Mouse (Mus musculus) embryonic facial prominence, embryonic 14.5 days (tissue): ENCODE results near the gene Upp2. TPM values are rescaled to one million over a fixed set of nuclear protein-coding genes. Genes with fewer than 3 reads are reported as not detected.

Source experiments
- ATAC-seq: fragments of 200-750 bp; cut with Nextera tagmentation; 2 replicates; pipeline ENCODE4 v1.8.0; 2017; ENCODE audit warnings: low read depth, moderate number of reproducible peaks, moderate TSS enrichment
- DNase-seq: peaks from one replicate; pipeline ENCODE4 v3.0.0-alpha.2; 2015; ENCODE audit warnings: low spot score
- H3K27ac ChIP-seq: fragments of 300-500 bp; sonication (generic); replicated peaks from 2 replicates; pipeline ENCODE4 v1.5.1; 2014; ENCODE audit warnings: low read depth, mild to moderate bottlenecking, low read length, moderate library complexity
- H3K27me3 ChIP-seq: fragments of 300-500 bp; sonication (generic); replicated peaks from 2 replicates; pipeline ENCODE4 v1.6.1; 2014; ENCODE audit warnings: low read length; ENCODE audit not compliant: control insufficient read depth, insufficient read depth
- H3K36me3 ChIP-seq: fragments of 300-500 bp; sonication (generic); 2 replicates; pipeline ENCODE4 v1.6.1; 2014; ENCODE audit warnings: low read length, mixed read lengths; ENCODE audit not compliant: control insufficient read depth, insufficient read depth
- H3K4me1 ChIP-seq: fragments of 300-500 bp; sonication (generic); 2 replicates; pipeline ENCODE4 v1.6.1; 2014; ENCODE audit warnings: antibody characterized with exemption, low read length; ENCODE audit not compliant: control insufficient read depth, insufficient read depth
- H3K4me2 ChIP-seq: fragments of 300-500 bp; sonication (generic); 2 replicates; pipeline ENCODE4 v1.6.1; 2014; ENCODE audit warnings: low read depth, mild to moderate bottlenecking, low read length, moderate library complexity, mixed read lengths
- H3K4me3 ChIP-seq: fragments of 300-500 bp; sonication (generic); 2 replicates; pipeline ENCODE4 v1.5.1; 2014; ENCODE audit warnings: low read depth, mild to moderate bottlenecking, low read length
- H3K9ac ChIP-seq: fragments of 300-500 bp; sonication (generic); 2 replicates; pipeline ENCODE4 v1.6.1; 2014; ENCODE audit warnings: low read depth, mild to moderate bottlenecking, low read length, moderate library complexity, mixed read lengths
- H3K9me3 ChIP-seq: fragments of 300-500 bp; sonication (generic); 2 replicates; pipeline ENCODE4 v1.6.1; 2016; ENCODE audit warnings: low read length; ENCODE audit not compliant: control insufficient read depth
- WGBS: fragments of 180-500 bp; shearing (Covaris S2); extraction: QIAGEN DNeasy Blood & Tissue Kit; methylation state at CpG from one replicate; pipeline ENCODE4 v1.1.7; 2014; 5-methylcytosine and 5-hydroxymethylcytosine counted together
- polyA plus RNA-seq: library from polyadenylated mRNA; unstranded; fragments of >200 nt; fragmentation: Nextera tagmentation; extraction: Ambion mirVana; gene quantifications from 2 replicates; pipeline ENCODE4 v1.2.1, GENCODE M21; 2014

Upp2 gene
- polyA plus RNA-seq, 1 experiment from 2014 or later = 8.7 TPM

GRCm38 (mm10) chr2:58783526-58783925 is 216.4 kb downstream of the Upp2 start:
- ATAC-seq (no peak), DNase-seq (no peak)
- Histone ChIP-seq H3K27ac (no peak overlapping the region), H3K9me3 (no peaks in the 10 kb centered on the region), H3K36me3 (no peaks in the 10 kb centered on the region), H3K4me2 (no peak overlapping the region), H3K27me3 (no peaks in the 10 kb centered on the region), H3K4me1 (peaks cover 30% of the 10 kb centered on the region), H3K4me3 (no peak overlapping the region), H3K9ac (no peak overlapping the region)
- 42% methylated on average over 1 of the region's 1 CpGs for WGBS

- no peak overlapping the region for H3K4me2 ChIP-seq
- H3K4me1 ChIP-seq = peaks cover 30% of the 10 kb centered on the region
- H3K36me3 ChIP-seq = no peaks in the 10 kb centered on the region
- 58% methylated on average over 3 of the region's 3 CpGs for WGBS
- ATAC-seq = no peak
- H3K9me3 ChIP-seq = no peaks in the 10 kb centered on the region
- H3K27me3 ChIP-seq = no peaks in the 10 kb centered on the region
- H3K4me3 ChIP-seq = no peak overlapping the region
- no peak overlapping the region for H3K27ac ChIP-seq
- H3K9ac ChIP-seq = no peak overlapping the region
- no peak for DNase-seq
Observed at GRCm38 (mm10) chr2:58786177-58786576, 219.1 kb downstream of the Upp2 start.

GRCm38 (mm10) chr2:58786681-58787080 is 219.6 kb downstream of the Upp2 start:
- no peak for ATAC-seq
- H3K4me2 ChIP-seq = no peak overlapping the region

GRCm38 (mm10) chr2:58787360-58787759 is 220.3 kb downstream of the Upp2 start:
- Histone ChIP-seq H3K4me1 (peaks cover 34% of the 10 kb centered on the region), H3K9me3 (no peaks in the 10 kb centered on the region), H3K4me3 (no peak overlapping the region), H3K27ac (no peak overlapping the region), H3K9ac (no peak overlapping the region), H3K36me3 (no peaks in the 10 kb centered on the region), H3K27me3 (no peaks in the 10 kb centered on the region), H3K4me2 (no peak overlapping the region)
- WGBS = 43% methylated on average over 7 of the region's 7 CpGs
- ATAC-seq (no peak), DNase-seq (no peak)

More at GRCm38 (mm10) chr2:58786681-58787080, 219.6 kb downstream of the Upp2 start:
- whole genome bisulfite sequencing = 57% methylated on average over 8 of the region's 8 CpGs
- Histone ChIP-seq H3K9ac (no peak overlapping the region), H3K27me3 (no peaks in the 10 kb centered on the region), H3K4me3 (no peak overlapping the region), H3K9me3 (no peaks in the 10 kb centered on the region), H3K27ac (no peak overlapping the region), H3K4me1 (peaks cover 34% of the 10 kb centered on the region), H3K36me3 (no peaks in the 10 kb centered on the region)
- DNase-seq = peak; percentile 41

GRCm38 (mm10) chr2:58789934-58790333 is 222.8 kb downstream of the Upp2 start:
- Histone ChIP-seq H3K4me2 (no peak overlapping the region), H3K4me3 (no peak overlapping the region), H3K36me3 (no peaks in the 10 kb centered on the region), H3K27me3 (no peaks in the 10 kb centered on the region), H3K4me1 (peaks cover 27% of the 10 kb centered on the region), H3K27ac (no peak overlapping the region), H3K9me3 (no peaks in the 10 kb centered on the region), H3K9ac (no peak overlapping the region)
- ATAC-seq (no peak), DNase-seq (no peak)
- 56% methylated on average over 7 of the region's 7 CpGs for WGBS

- H3K9me3 ChIP-seq = no peaks in the 10 kb centered on the region
- DNase-seq = no peak
- 75% methylated on average over 4 of the region's 4 CpGs for WGBS
- H3K27me3 ChIP-seq = no peaks in the 10 kb centered on the region
- H3K4me1 ChIP-seq = peaks cover 25% of the 10 kb centered on the region
- H3K9ac ChIP-seq = no peak overlapping the region
- H3K27ac ChIP-seq = no peak overlapping the region
- H3K4me2 ChIP-seq = no peak overlapping the region
- ATAC-seq = no peak
- H3K4me3 ChIP-seq = no peak overlapping the region
- H3K36me3 ChIP-seq = no peaks in the 10 kb centered on the region
Observed at GRCm38 (mm10) chr2:58790361-58790760, 223.3 kb downstream of the Upp2 start.

- Histone ChIP-seq H3K4me3 (no peak overlapping the region), H3K9ac (no peak overlapping the region), H3K4me2 (no peak overlapping the region), H3K27ac (no peak overlapping the region), H3K27me3 (no peaks in the 10 kb centered on the region), H3K9me3 (no peaks in the 10 kb centered on the region), H3K36me3 (no peaks in the 10 kb centered on the region), H3K4me1 (peaks cover 4% of the 10 kb centered on the region; the same call in 1 of the 2 replicates)
- ATAC-seq (no peak), DNase-seq (no peak)
- 74% methylated on average over 15 of the region's 15 CpGs for WGBS
Observed at GRCm38 (mm10) chr2:58794489-58794888, 227.4 kb downstream of the Upp2 start.

GRCm38 (mm10) chr2:58795432-58795831 is 228.3 kb downstream of the Upp2 start:
- Histone ChIP-seq H3K27me3 (no peaks in the 10 kb centered on the region), H3K4me1 (peaks cover 4% of the 10 kb centered on the region; the same call in 1 of the 2 replicates), H3K4me3 (no peak overlapping the region), H3K4me2 (no peak overlapping the region), H3K36me3 (no peaks in the 10 kb centered on the region), H3K9me3 (no peaks in the 10 kb centered on the region), H3K27ac (no peak overlapping the region), H3K9ac (no peak overlapping the region)
- 83% methylated on average over 5 of the region's 5 CpGs for WGBS
- DNase-seq (no peak), ATAC-seq (no peak)

- no peak for ATAC-seq
- WGBS = 62% methylated on average over 4 of the region's 4 CpGs
Observed at GRCm38 (mm10) chr2:58797506-58797905, 230.4 kb downstream of the Upp2 start.

More at GRCm38 (mm10) chr2:58797506-58797905, 230.4 kb downstream of the Upp2 start:
- no peak overlapping the region for H3K4me3 ChIP-seq
- no peaks in the 10 kb centered on the region for H3K36me3 ChIP-seq
- no peak for DNase-seq
- H3K4me2 ChIP-seq = no peak overlapping the region
- H3K9me3 ChIP-seq = no peaks in the 10 kb centered on the region
- no peak overlapping the region for H3K27ac ChIP-seq
- no peak overlapping the region for H3K9ac ChIP-seq
- H3K4me1 ChIP-seq = no peaks in the 10 kb centered on the region
- no peaks in the 10 kb centered on the region for H3K27me3 ChIP-seq
